Mouse (Mus musculus): ENCODE results near the gene Kdelr1. TPM values are rescaled to one million over a fixed set of nuclear protein-coding genes. Genes with fewer than 3 reads are reported as not detected.
A peak's percentile ranks its signal among the peaks of the same experiment; 100 is the strongest.
"Not testable (repeated sequence)": the region's sequence is repeated elsewhere in the genome, so short reads cannot be mapped to it uniquely, and the experiment has no call there.

Kdelr1 gene
- polyA plus RNA-seq, 1 experiment from 2014 or later, result 31.6 TPM

DNA sequence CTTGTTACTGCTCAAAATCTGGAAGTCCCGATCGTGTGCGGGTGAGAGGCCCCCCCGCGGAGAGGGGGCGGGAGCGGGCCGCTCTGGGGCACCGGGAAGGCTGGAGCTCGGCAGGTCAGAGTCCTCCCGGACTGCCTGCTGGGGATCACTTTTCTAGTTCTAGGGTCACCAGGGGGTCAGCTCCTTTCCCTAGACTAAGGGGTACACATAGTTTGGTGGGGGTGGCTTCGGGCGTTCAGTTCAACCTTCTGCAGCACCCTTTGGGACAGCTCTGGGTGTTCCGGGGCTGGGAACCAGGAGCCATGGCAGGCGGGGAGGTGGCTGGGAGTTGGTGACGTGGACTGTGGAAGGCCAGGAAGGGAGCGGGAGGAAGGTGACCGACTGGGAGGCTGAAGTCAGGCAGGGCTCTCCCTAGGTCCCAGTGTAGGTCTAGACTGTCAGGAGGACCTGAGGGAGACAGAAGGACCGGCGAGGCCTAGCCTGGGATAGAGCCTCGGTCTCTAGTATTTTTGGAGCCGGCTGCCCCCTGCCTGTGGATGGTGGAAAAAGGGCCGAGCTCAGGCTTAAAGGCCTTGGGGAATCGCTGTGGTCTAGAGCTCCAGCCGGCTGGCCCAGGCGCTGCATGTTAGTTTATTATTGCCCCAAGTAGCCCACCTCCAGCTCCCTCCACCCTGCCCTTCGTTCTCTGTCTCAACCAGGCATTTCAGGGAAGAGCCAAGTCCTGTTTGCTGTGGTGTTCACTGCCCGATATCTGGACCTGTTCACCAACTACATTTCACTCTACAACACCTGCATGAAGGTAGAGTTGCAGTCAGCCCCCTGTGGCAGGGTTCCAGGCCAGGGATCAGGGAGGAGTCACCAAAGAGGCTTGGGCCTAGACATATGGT is 732 bp downstream of the Kdelr1 start:
- H3K4me2 ChIP-seq, result peak overlapping the region; percentile 92
- 2% methylated on average over 28 of the region's 28 CpGs for WGBS
- H3K27me3 ChIP-seq, result peaks cover 35% of the 10 kb centered on the region
- H3K4me3 ChIP-seq, result peak overlapping the region; percentile 86
- H3K4me1 ChIP-seq, result peaks cover 43% of the 10 kb centered on the region
- peak overlapping the region; percentile 97 for H3K9ac ChIP-seq
- H3K36me3 ChIP-seq (ENCODE audit: poor library complexity, severe bottlenecking), result peaks cover 39% of the 10 kb centered on the region
- peak overlapping the region; percentile 83 for H3K27ac ChIP-seq
- H3K9me3 ChIP-seq (replicated peaks), result no peaks in the 10 kb centered on the region
- ATAC-seq, result peak; percentile 46

DNA sequence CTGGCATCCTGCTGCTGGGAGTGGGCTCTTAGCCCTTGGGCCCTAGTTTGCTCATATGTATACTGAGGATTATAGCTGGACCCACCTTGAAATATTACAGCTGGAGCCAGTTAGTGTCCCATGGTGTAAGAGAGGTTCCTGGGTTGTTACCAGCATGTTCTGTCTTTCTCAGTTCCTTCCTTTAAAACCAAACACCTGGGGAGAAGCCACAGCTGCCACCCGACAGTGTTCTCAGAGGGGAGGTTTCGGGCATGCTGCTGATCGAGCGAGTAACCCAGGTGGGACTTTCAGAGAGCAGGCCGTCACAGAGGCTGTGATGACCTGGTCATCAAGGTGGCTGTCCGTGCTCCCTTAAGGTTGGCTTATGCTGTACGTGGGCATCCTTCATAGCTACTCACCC is 4.3 kb downstream of the Kdelr1 start:
- no peak overlapping the region for H3K9ac ChIP-seq
- H3K4me1 ChIP-seq, result peaks cover 18% of the 10 kb centered on the region
- peaks cover 74% of the 10 kb centered on the region for H3K36me3 ChIP-seq (ENCODE audit: poor library complexity, severe bottlenecking)
- H3K9me3 ChIP-seq (replicated peaks), result no peaks in the 10 kb centered on the region
- H3K4me2 ChIP-seq, result no peak overlapping the region
- 95% methylated on average over 7 of the region's 7 CpGs for WGBS
- H3K27ac ChIP-seq, result no peak overlapping the region
- no peak for ATAC-seq
- H3K4me3 ChIP-seq, result no peak overlapping the region
- no peaks in the 10 kb centered on the region for H3K27me3 ChIP-seq

DNA sequence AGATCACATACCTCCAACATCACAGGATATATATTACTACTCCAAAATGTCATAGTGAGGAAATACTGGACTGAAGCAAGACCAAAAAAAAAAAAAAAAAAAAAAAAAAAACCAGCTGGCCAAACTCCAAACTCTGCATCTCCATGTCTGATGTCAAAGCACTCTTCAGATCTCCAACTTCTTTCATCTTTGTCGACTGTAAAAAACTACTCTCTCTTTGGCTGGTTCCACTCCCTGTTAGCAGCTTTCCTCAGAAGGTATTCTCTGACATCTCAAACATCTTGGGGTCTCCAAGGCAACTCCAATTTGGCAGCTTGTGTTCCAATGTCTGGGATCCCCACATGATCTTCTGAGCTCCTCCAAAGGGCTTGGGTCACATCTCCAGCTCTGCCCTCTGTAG is 5.7 kb downstream of the Kdelr1 start, which contains the start of gene Grin2d:
Grin2d (minus strand) TSS at position 101 of the 400 bp plus-strand sequence.
- not testable (repeated sequence) for H3K27me3 ChIP-seq; H3K4me3 ChIP-seq; ATAC-seq; H3K9me3 ChIP-seq (replicated peaks); H3K27ac ChIP-seq; H3K9ac ChIP-seq; H3K4me2 ChIP-seq
- 96% methylated on average over 1 of the region's 1 CpGs for WGBS
- Histone ChIP-seq H3K4me1 (peaks cover 18% of the 10 kb centered on the region), H3K36me3 (ENCODE audit: poor library complexity, severe bottlenecking) (peaks cover 88% of the 10 kb centered on the region)

DNA sequence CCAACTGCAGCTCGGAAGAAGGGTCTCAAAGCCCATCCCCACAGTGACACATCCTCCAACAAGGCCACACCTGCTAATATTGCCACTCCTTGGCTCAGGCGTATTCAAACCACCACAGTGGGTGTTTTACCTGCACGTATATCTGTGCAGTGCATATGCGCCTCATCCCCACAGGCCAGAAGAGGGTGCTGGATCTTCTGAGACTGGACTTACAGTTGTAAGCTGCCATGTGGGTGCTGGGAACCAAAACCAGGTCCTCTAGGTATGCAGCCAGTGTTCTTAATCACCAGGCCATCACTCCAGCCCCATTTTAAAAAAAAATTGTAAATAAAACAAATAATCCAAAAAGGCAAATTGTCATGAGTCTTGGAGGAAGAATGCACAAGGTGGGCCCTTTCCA is 8.0 kb downstream of the Kdelr1 start:
- peaks cover 96% of the 10 kb centered on the region for H3K36me3 ChIP-seq (ENCODE audit: poor library complexity, severe bottlenecking)

DNA sequence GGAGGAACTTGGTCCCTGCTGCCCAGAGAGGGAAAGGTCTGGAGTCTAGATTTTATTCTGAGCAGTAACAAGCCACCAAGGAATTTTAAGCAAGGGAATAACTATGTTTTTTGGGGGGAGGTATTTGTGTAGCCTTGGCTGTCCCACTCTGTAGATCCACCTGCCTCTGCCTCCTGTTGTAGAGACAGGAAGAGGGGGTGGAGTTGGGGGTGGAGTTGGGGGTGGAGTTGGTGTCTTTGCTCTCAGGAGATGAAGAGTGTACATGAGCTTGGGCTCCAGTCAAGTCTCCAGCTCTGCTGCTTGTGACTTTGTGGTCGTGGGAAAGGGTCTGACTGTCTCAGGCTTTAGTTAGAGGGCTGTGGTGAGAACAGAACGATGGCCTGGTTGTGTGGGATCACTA is 8.4 kb downstream of the Kdelr1 start:
- ATAC-seq, result no peak
- H3K9ac ChIP-seq, result no peak overlapping the region
- no peaks in the 10 kb centered on the region for H3K9me3 ChIP-seq (replicated peaks)
- no peaks in the 10 kb centered on the region for H3K27me3 ChIP-seq
- no peak overlapping the region for H3K4me3 ChIP-seq
- peaks cover 96% of the 10 kb centered on the region for H3K36me3 ChIP-seq (ENCODE audit: poor library complexity, severe bottlenecking)
- no peak overlapping the region for H3K27ac ChIP-seq
- WGBS, result 88% methylated on average over 2 of the region's 2 CpGs
- H3K4me1 ChIP-seq, result no peaks in the 10 kb centered on the region
- H3K4me2 ChIP-seq, result no peak overlapping the region

More for the DNA sequence above, 8.0 kb downstream of the Kdelr1 start:
- H3K9ac ChIP-seq, result no peak overlapping the region
- no peak overlapping the region for H3K4me3 ChIP-seq
- H3K9me3 ChIP-seq (replicated peaks), result no peaks in the 10 kb centered on the region
- H3K4me1 ChIP-seq, result no peaks in the 10 kb centered on the region
- no peak for ATAC-seq
- H3K27me3 ChIP-seq, result no peaks in the 10 kb centered on the region
- H3K4me2 ChIP-seq, result no peak overlapping the region
- H3K27ac ChIP-seq, result no peak overlapping the region
- 97% methylated on average over 4 of the region's 4 CpGs for WGBS

DNA sequence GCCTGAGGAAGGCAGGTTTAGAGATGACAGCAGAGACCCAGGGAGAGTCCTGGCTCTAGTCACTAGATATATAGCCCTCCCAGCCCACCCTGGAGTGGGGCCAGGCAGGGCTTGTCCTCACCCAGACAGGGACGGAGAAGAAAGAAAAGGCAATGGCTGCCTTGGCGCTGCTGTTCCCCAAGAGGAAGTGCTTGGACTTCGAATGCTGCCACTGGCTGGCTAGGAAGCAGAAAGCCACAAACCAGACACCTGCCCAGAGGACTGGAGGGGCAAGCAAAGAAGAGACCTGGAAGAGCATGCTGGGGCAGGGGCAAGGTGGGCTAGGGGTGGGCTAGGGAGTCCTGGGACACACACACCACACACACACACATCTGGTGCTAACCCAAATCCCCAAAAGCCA is 14.7 kb downstream of the Kdelr1 start:
- no peak overlapping the region for H3K27ac ChIP-seq
- H3K9me3 ChIP-seq (replicated peaks), result no peaks in the 10 kb centered on the region
- no peak overlapping the region for H3K4me2 ChIP-seq
- H3K27me3 ChIP-seq, result no peaks in the 10 kb centered on the region
- H3K4me1 ChIP-seq, result no peaks in the 10 kb centered on the region
- peaks cover 41% of the 10 kb centered on the region for H3K36me3 ChIP-seq (ENCODE audit: poor library complexity, severe bottlenecking)
- peak overlapping the region; percentile 26; the same call in 1 of the 2 replicates for H3K9ac ChIP-seq
- H3K4me3 ChIP-seq, result no peak overlapping the region
- WGBS, result 71% methylated on average over 3 of the region's 3 CpGs
- ATAC-seq, result no peak

DNA sequence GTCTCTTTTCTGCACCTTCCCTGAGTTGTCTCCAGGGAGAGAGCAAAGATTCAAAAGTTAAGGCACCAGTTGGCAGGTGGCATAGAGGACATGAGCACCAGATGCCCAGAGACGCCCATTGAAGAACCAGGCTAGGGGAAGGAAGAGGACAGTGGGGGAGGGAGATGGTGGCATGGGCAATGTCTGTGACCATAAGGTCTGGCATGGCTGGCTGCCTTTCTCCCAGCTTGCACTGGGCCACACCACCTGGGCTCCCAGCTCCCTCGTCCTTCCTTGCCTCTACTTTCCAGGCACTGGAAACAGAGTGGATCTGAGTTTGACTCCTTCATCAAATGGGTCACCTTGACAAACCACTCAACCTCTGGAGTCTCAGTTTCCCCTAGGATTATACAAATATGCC is 20.1 kb downstream of the Kdelr1 start:
- H3K27ac ChIP-seq, result no peak overlapping the region
- H3K36me3 ChIP-seq (ENCODE audit: poor library complexity, severe bottlenecking), result no peaks in the 10 kb centered on the region
- peaks cover 6% of the 10 kb centered on the region for H3K4me1 ChIP-seq
- no peak overlapping the region for H3K4me3 ChIP-seq
- no peaks in the 10 kb centered on the region for H3K9me3 ChIP-seq (replicated peaks)
- 75% methylated on average over 2 of the region's 2 CpGs for WGBS
- no peak for ATAC-seq
- no peak overlapping the region for H3K9ac ChIP-seq
- no peaks in the 10 kb centered on the region for H3K27me3 ChIP-seq
- H3K4me2 ChIP-seq, result no peak overlapping the region

DNA sequence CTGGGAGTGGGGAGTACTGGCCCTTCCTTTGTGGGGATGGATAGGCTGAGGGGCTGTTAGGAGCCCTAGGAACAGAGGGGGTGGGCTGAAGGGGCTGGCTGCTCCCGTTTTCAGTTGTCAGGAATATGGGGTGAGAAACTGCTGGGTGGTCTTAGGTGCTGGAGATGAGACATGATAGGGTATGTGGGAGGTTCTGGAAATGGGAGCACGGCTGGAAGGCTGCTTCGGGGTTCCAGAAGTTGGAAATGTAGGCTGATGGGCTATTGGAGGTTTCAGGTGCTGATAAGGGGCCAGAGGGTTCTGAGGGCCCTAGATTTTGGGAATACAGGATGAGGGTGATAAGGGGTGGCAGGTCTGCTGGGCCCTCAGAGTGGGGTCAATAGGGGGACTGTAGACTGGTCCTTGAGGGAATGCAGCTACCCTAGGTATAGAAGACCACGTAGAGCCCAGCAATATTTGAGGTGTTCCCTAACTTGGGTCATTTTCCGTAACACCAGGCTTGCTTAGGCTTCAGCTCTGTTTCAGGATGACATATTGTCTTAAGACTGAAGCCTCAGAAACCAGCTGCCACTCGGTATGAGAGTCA is 23.5 kb downstream of the Kdelr1 start:
- Histone ChIP-seq H3K4me2 (peak overlapping the region; percentile 89), H3K4me1 (peaks cover 12% of the 10 kb centered on the region), H3K4me3 (peak overlapping the region; percentile 51), H3K36me3 (ENCODE audit: poor library complexity, severe bottlenecking) (no peaks in the 10 kb centered on the region), H3K27me3 (no peaks in the 10 kb centered on the region), H3K9ac (no peak overlapping the region), H3K27ac (no peak overlapping the region), H3K9me3 (replicated peaks) (no peaks in the 10 kb centered on the region)
- 76% methylated on average over 6 of the region's 6 CpGs for WGBS
- peak; percentile 42 for ATAC-seq

DNA sequence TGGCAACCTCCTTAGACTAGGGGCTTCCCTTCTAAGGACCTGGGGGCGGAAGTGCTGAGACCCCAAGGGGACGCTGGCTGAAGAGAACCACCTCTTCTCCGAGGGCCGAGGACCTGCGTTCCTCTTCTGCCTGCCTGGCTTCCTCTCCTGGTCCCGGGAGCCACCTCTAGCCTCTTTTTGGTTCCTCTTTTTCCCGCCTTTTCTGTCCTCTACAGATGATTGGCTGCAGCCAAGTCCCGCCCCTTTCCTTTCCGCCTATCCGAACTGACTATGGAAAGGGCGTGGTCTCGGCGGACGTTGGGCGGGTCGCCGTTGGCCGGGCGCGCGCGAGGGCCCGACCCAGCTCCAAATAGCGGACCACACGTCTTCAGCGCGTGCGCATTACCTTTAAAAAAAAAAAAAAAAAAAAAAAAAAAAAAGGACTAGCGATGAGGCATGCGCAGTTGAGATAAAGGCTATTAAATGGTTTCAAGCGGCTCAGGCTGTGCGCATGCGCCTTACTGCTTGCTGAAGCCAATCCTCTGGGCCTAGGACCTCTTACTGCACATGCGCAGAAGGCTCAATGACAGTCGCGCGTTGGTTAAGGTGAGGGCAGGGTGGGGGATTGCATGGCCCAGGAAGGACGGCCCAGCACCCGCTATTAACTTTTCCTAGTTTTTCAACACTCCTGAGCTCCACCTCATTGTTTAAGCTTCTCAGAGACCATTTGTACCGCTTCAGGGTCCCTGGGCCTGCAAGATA is 24.1 kb downstream of the Kdelr1 start, which contains the start of the genes Syngr4 and Tmem143:
Syngr4 (minus strand) TSS at position 198 of the 741 bp plus-strand sequence.
Tmem143 (plus strand) TSS at position 425 of the 741 bp plus-strand sequence.
- ATAC-seq, result peak; percentile 90
- Histone ChIP-seq H3K36me3 (ENCODE audit: poor library complexity, severe bottlenecking) (no peaks in the 10 kb centered on the region), H3K4me1 (peaks cover 12% of the 10 kb centered on the region), H3K9me3 (replicated peaks) (no peaks in the 10 kb centered on the region), H3K4me2 (peak within 1 kb of the TSS; percentile 89), H3K9ac (peak within 1 kb of the TSS; percentile 60), H3K4me3 (peak within 1 kb of the TSS; percentile 51), H3K27me3 (no peaks in the 10 kb centered on the region), H3K27ac (peak within 1 kb of the TSS; percentile 37)
- WGBS, result 1% methylated on average over 40 of the region's 40 CpGs

DNA sequence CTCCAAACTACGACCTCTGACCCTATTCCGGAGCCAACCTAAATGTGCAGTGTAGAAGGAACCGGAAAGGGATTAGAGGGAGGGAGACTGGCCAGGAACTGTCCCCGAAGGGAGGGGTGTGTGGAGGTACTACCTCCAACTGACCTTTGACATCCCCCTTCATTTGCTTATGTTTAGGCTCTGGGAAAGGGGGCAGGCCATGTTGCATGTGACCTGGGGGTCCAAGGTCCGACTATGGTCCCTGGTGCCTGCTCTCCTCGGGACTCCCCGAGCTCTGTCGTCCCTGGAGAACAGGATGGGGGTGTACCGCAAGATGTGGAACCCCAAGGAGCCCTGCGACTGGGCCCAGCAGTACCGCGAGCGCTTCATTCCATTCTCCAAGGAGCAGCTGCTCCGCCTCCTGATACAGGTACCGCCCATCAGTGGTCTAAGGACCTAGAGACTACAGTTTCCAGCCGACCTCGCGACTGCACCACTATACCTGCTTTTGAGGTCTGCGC is 24.7 kb downstream of the Kdelr1 start:
- Histone ChIP-seq H3K9me3 (replicated peaks) (no peaks in the 10 kb centered on the region), H3K36me3 (ENCODE audit: poor library complexity, severe bottlenecking) (no peaks in the 10 kb centered on the region), H3K4me1 (peaks cover 12% of the 10 kb centered on the region), H3K27me3 (no peaks in the 10 kb centered on the region), H3K9ac (peak overlapping the region; percentile 60), H3K4me3 (peak overlapping the region; percentile 51), H3K27ac (peak overlapping the region; percentile 37), H3K4me2 (peak overlapping the region; percentile 89)
- ATAC-seq, result peak; percentile 64
- WGBS, result 1% methylated on average over 19 of the region's 19 CpGs

DNA sequence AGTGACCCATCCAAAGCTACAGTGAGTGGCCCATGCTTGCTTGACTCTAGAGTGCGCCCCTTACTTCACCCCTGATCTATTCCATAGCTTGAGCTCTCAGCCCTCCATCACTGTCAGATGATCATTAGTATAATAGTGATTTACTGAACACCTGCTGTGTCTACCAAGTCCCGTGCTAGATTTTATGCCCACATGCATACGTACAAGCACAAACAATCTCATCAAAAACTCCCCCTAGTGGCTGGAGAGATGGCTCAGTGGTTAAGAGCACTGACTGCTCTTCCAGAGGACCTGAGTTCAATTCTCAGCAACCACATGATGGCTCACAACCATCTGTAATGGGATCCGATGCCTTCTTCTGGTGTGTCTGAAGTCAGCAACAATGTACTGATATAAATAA is 25.6 kb downstream of the Kdelr1 start:
- H3K9me3 ChIP-seq (replicated peaks); H3K27ac ChIP-seq; H3K27me3 ChIP-seq; H3K9ac ChIP-seq; H3K4me3 ChIP-seq; ATAC-seq; H3K36me3 ChIP-seq (ENCODE audit: poor library complexity, severe bottlenecking): not testable (repeated sequence)
- H3K4me2 ChIP-seq, result peak overlapping the region; percentile 89
- WGBS, result 53% methylated on average over 4 of the region's 4 CpGs
- H3K4me1 ChIP-seq, result peaks cover 12% of the 10 kb centered on the region

DNA sequence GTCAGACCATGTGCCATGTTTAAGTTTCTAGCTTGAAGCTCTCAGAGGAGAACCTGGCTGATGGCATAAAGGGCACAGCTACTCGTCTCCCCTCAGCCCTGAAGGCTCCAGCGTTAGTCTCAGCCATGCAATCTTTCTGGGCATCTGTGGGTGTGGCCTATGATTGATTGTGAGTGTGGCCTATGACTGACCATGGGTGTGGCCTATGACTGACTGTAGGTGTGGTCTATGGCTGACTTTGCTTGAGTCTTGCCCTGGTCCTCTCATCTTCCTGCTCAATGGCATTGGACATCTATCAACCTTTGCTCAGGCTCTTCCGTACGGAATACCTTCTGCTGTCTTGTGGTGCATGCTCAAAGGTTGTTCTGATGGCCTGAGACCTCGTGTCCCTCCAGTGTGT is 29.0 kb downstream of the Kdelr1 start:
- Histone ChIP-seq H3K27me3 (no peaks in the 10 kb centered on the region), H3K4me1 (peaks cover 12% of the 10 kb centered on the region), H3K36me3 (ENCODE audit: poor library complexity, severe bottlenecking) (no peaks in the 10 kb centered on the region), H3K9ac (no peak overlapping the region), H3K4me2 (no peak overlapping the region), H3K27ac (no peak overlapping the region), H3K4me3 (no peak overlapping the region), H3K9me3 (replicated peaks) (no peaks in the 10 kb centered on the region)
- WGBS, result 68% methylated on average over 5 of the region's 5 CpGs
- no peak for ATAC-seq

All from forebrain, embryonic 13.5 days (tissue).